Mouse (Mus musculus) cerebellum, adult 8-10 months (tissue): ENCODE results near the gene Gcn1l1.
A peak's percentile ranks its signal among the peaks of the same experiment; 100 is the strongest.
"Not testable (repeated sequence)": the region's sequence is repeated elsewhere in the genome, so short reads cannot be mapped to it uniquely, and the experiment has no call there.

Experiments used
- DNase-seq: peaks from one replicate; pipeline ENCODE4 v3.0.0; 2022

The Gcn1l1 gene

GRCm38 (mm10) chr5:115560336-115560905, 4.6 kb upstream of the Gcn1l1 start:
- DNase-seq, result no peak

GRCm38 (mm10) chr5:115563771-115564585, 1.1 kb upstream of the Gcn1l1 start:
- no peak for DNase-seq

GRCm38 (mm10) chr5:115565403-115565802, 349 bp downstream of the Gcn1l1 start:
- DNase-seq, result no peak

- DNase-seq, result no peak
These were observed 3.6 kb downstream of the Gcn1l1 start for GRCm38 (mm10) chr5:115568681-115569080.

- DNase-seq, result no peak
These were observed 4.3 kb downstream of the Gcn1l1 start for GRCm38 (mm10) chr5:115569308-115569707.

GRCm38 (mm10) chr5:115569721-115570120, 4.7 kb downstream of the Gcn1l1 start:
- DNase-seq, result no peak

GRCm38 (mm10) chr5:115571086-115571485, 6.0 kb downstream of the Gcn1l1 start:
- DNase-seq, result no peak

- no peak for DNase-seq
These were observed 7.9 kb downstream of the Gcn1l1 start for GRCm38 (mm10) chr5:115572679-115573535.

GRCm38 (mm10) chr5:115574992-115575391, 9.9 kb downstream of the Gcn1l1 start:
- DNase-seq, result peak; percentile 34

- not testable (repeated sequence) for DNase-seq
These were observed 12.6 kb downstream of the Gcn1l1 start for GRCm38 (mm10) chr5:115577686-115578085.

- DNase-seq, result peak; percentile 31
These were observed 13.9 kb downstream of the Gcn1l1 start for GRCm38 (mm10) chr5:115578922-115579321.

- no peak for DNase-seq
These were observed 14.3 kb downstream of the Gcn1l1 start for GRCm38 (mm10) chr5:115579363-115579762.

- DNase-seq, result no peak
These were observed 15.4 kb downstream of the Gcn1l1 start for GRCm38 (mm10) chr5:115580229-115581001.

GRCm38 (mm10) chr5:115581662-115582061, 16.6 kb downstream of the Gcn1l1 start:
- no peak for DNase-seq

GRCm38 (mm10) chr5:115585616-115586015, 20.6 kb downstream of the Gcn1l1 start:
- DNase-seq, result no peak

- DNase-seq, result no peak
These were observed 21.1 kb downstream of the Gcn1l1 start for GRCm38 (mm10) chr5:115586166-115586565.

- DNase-seq, result no peak
These were observed 21.7 kb downstream of the Gcn1l1 start for GRCm38 (mm10) chr5:115586780-115587179.

- no peak for DNase-seq
These were observed 26.0 kb downstream of the Gcn1l1 start for GRCm38 (mm10) chr5:115591028-115591427.

GRCm38 (mm10) chr5:115591506-115591905, 26.5 kb downstream of the Gcn1l1 start:
- DNase-seq, result no peak

GRCm38 (mm10) chr5:115603561-115603960, 38.5 kb downstream of the Gcn1l1 start:
- no peak for DNase-seq

GRCm38 (mm10) chr5:115611566-115611965, 46.5 kb downstream of the Gcn1l1 start:
- DNase-seq, result no peak

- DNase-seq, result no peak
These were observed 48.3 kb downstream of the Gcn1l1 start for GRCm38 (mm10) chr5:115613332-115613731.

- no peak for DNase-seq
These were observed 49.9 kb downstream of the Gcn1l1 start for GRCm38 (mm10) chr5:115614948-115615347.
